In the genomic region with DNA sequence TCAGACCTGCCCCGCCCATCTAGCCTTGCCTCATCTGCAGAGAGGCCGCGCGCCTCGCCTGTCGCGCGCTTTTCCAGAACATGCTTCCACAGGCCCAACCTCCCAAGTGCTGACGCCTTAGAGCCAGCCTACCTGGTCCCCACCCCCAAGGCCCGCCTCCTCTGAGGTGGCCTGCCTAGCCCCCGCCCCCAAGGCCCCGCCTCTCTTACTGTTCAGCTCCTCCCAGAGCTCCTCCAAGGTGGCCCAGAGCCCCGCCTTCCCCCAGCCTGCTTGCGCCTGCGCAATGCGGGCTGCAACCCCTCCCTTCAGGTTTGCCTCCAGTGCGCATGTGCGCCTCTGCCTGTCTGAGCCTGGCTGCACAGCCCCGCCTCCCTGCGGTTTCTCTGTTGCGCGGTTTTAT, we compare ENCODE assay signal across 8 mouse cellular contexts. TPM values are rescaled to one million over a fixed set of nuclear protein-coding genes. Genes with fewer than 3 reads are reported as not detected.
DNase-seq lines count a peak whose midpoint lies in the region; ATAC-seq and TF ChIP-seq lines count a peak whose summit lies in the region.

No protein-coding gene starts in this region.

- peak; percentile 67 for DNase-seq in CD4-positive helper T cell, adult 2 months (ENCODE audit: low read depth, low spot score)
- peak; percentile 98 for DNase-seq in cerebellum, adult 11-12 months
- DNase-seq in kidney, postnatal 14 days, result peak; percentile 95
- DNase-seq in liver, adult 2 months (ENCODE audit: extremely low read depth, low read depth, low spot score), result peak; percentile 82
- peak; percentile 56 to 73 for DNase-seq in monocyte, adult 2 months (ENCODE audit: low read depth in 1 of 2, low spot score in 2 of 2)
- peak; percentile 64 to 90 for DNase-seq in spleen, postnatal 10 days (ENCODE audit: low spot score in 2 of 2)

- peak overlapping the region; percentile 66 for H3K4me2 ChIP-seq in forebrain, embryonic 13.5 days
- peak overlapping the region; percentile 82 for H3K4me2 ChIP-seq in heart, embryonic 16.5 days (ENCODE audit: low read depth, low read length)

- no peak overlapping the region for H3K27ac ChIP-seq in forebrain, embryonic 13.5 days
- no peak overlapping the region for H3K27ac ChIP-seq in heart, embryonic 16.5 days (ENCODE audit: low read length)
- H3K27ac ChIP-seq in liver, adult 2 months (replicated peaks; ENCODE audit: insufficient read depth, low read depth, low read length), result no peak overlapping the region

- WGBS in forebrain, embryonic 13.5 days, result 46% methylated on average over 22 of the region's 22 CpGs
- 53% methylated on average over 22 of the region's 22 CpGs for WGBS in heart, embryonic 16.5 days
- 53% methylated on average over 21 of the region's 22 CpGs for WGBS in liver, adult 2 months

- H3K9ac ChIP-seq in forebrain, embryonic 13.5 days, result no peak overlapping the region
- no peak overlapping the region for H3K9ac ChIP-seq in heart, embryonic 16.5 days (ENCODE audit: low read length)
- no peak overlapping the region for H3K9ac ChIP-seq in liver, adult 2 months (ENCODE audit: low read depth, low read length)

- 0 out of 2 replicates have a peak, but pooled peaks cover 2% of the 10 kb centered on the region for H3K36me3 ChIP-seq in forebrain, embryonic 13.5 days (ENCODE audit: poor library complexity, severe bottlenecking)
- no peaks in the 10 kb centered on the region for H3K36me3 ChIP-seq in heart, embryonic 16.5 days (ENCODE audit: control insufficient read depth, insufficient read depth)
- H3K36me3 ChIP-seq in liver, adult 2 months (ENCODE audit: control insufficient read depth, insufficient read depth, low read length), result no peaks in the 10 kb centered on the region

- no peaks in the 10 kb centered on the region for H3K27me3 ChIP-seq in forebrain, embryonic 13.5 days
- no peaks in the 10 kb centered on the region for H3K27me3 ChIP-seq in heart, embryonic 16.5 days (ENCODE audit: control insufficient read depth, insufficient read depth, low read length)
- no peaks in the 10 kb centered on the region for H3K27me3 ChIP-seq in liver, adult 2 months (ENCODE audit: control insufficient read depth, insufficient read depth, low read length)

- TF ChIP-seq POLR2A in liver, adult 2 months (IDR thresholded peaks at IDR 0.05; ENCODE audit: extremely low read depth, insufficient read depth, low read length), result 0 out of 2 replicates have a peak, but pooled peaks have one; percentile 8

- no peak for TF ChIP-seq CTCF in liver, adult 2 months (IDR thresholded peaks at IDR 0.05; ENCODE audit: low read depth, low read length)

- peak overlapping the region; percentile 48 for H3K4me3 ChIP-seq in forebrain, embryonic 13.5 days
- peak overlapping the region; percentile 64 for H3K4me3 ChIP-seq in heart, embryonic 16.5 days (ENCODE audit: low read length)
- no peak overlapping the region for H3K4me3 ChIP-seq in liver, adult 2 months (ENCODE audit: insufficient read depth, low read depth, low read length)

- H3K4me1 ChIP-seq in forebrain, embryonic 13.5 days, result no peaks in the 10 kb centered on the region
- no peaks in the 10 kb centered on the region for H3K4me1 ChIP-seq in heart, embryonic 16.5 days (ENCODE audit: control insufficient read depth, insufficient read depth, low read length)
- no peaks in the 10 kb centered on the region for H3K4me1 ChIP-seq in liver, adult 2 months (ENCODE audit: control insufficient read depth, insufficient read depth, low read length)

- H3K79me2 ChIP-seq in liver, adult 2 months (ENCODE audit: control insufficient read depth, insufficient read depth, low read length), result no peaks in the 10 kb centered on the region

- peak; percentile 92 for ATAC-seq in forebrain, embryonic 13.5 days
- ATAC-seq in heart, embryonic 16.5 days (replicated peaks; ENCODE audit: extremely low read depth, insufficient read depth, low FRiP score), result peak; percentile 92

- peaks cover 20% of the 10 kb centered on the region for H3K9me3 ChIP-seq in forebrain, embryonic 13.5 days (replicated peaks)
- H3K9me3 ChIP-seq in heart, embryonic 16.5 days (replicated peaks; ENCODE audit: control insufficient read depth, low read length), result peaks cover 13% of the 10 kb centered on the region

RNA-seq across cellular contexts. Expression of gene Peg10, which starts 2.0 kb away (rescaled TPM):
- polyA plus RNA-seq in forebrain, embryonic 13.5 days (2015; fragmentation: Nextera tagmentation; extraction: Ambion mirVana), result 7.4 and 8.3 TPM in 2 replicates
- 1.1 and 1.2 TPM in 2 replicates for polyA plus RNA-seq in heart, embryonic 16.5 days (2015; fragmentation: Nextera tagmentation; extraction: Ambion mirVana)
- total RNA-seq in liver, adult 2 months (2014; rRNA removed), result 0.09 and 0.67 TPM in 2 replicates
- 0.02 and 0.07 TPM in 2 replicates for polyA plus RNA-seq in liver, adult 2 months (2012; rRNA removed)

RNA-seq across cellular contexts. Expression of gene Sgce, which starts 2.1 kb away (rescaled TPM):
- polyA plus RNA-seq in forebrain, embryonic 13.5 days (2015; fragmentation: Nextera tagmentation; extraction: Ambion mirVana), result 51.3 and 56.4 TPM in 2 replicates
- 51.9 and 54.0 TPM in 2 replicates for polyA plus RNA-seq in heart, embryonic 16.5 days (2015; fragmentation: Nextera tagmentation; extraction: Ambion mirVana)
- total RNA-seq in liver, adult 2 months (2014; rRNA removed), result 6.1 and 9.3 TPM in 2 replicates
- 1.6 TPM in 2 replicates for polyA plus RNA-seq in liver, adult 2 months (2012; rRNA removed)

Comparison
In these comparisons a context has a peak if more than half of its experiments do, and no peak if none do; other contexts are left out.
1. RNA of gene Sgce, which starts 2.1 kb away (polyA plus RNA-seq): 51.3 to 56.4 TPM in forebrain, embryonic 13.5 days and 51.9 to 54.0 TPM in heart, embryonic 16.5 days; 1.6 TPM in liver, adult 2 months; every median in the first group is over 10 times any median in the second.
2. Peak in every context shown above with its lines, with median percentiles within 50 percentile points of each other: DNase-seq.